Mouse (Mus musculus) spleen, postnatal 4 days (tissue): ENCODE results near the gene Cnot11.

Experiments
- DNase-seq, 2 experiments: peaks; one replicate each; pipeline ENCODE4 v3.0.0; 2022; ENCODE audit warnings: low spot score in 2 of 2

The Cnot11 gene

DNA sequence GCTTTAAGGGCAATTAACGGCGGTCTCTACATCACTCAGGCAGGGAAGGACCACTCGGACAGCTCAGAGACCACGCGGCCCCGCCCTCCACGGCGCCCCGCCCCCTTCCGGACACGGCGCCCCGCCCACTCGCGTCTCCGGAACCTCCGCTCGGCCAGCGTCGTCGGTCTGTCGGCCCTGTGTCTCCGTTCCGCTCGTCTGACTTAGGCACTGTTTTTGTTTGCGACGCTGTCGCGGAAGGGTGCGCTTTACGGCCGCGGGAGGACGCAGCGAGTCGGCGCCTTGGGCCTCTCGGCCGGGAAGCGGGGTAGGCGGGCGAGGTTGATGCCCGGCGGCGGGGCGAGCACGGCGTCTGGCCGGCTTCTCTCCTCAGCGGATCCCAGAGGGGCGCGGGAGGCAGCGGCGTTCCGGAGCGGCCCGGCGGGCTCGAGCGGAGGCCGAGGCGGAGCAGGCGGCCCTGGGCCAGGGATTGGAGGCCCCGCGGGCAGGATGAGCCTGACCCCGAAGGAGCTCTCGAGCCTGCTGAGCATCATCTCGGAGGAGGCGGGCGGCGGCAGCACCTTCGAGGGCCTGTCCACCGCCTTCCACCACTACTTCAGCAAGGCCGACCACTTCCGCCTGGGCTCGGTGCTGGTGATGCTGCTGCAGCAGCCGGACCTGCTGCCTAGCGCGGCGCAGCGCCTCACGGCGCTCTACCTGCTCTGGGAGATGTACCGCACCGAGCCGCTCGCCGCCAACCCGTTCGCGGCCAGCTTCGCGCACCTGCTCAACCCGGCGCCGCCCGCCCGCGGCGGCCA, 921 bp downstream of the Cnot11 start:
- peak; percentile 97 to 99 for DNase-seq

DNA sequence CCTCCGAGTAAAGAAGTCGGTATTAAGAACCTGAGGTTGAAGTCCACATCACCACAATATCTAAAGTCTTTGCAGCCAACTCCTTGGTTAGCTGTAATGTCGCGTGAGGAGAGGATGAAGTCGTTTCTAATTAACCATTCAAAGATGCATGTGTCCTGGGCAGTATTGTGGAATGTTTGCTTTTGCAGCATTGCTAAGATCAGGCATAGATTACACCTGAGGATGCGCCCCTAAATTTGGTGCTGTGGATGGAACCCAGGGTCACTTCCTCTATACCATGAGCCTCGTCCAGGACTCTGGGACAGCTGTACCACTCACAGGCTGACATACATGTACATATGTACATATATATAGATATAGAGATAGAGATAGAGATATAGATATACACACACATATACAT, 1.9 kb downstream of the Cnot11 start:
- no peak for DNase-seq

DNA sequence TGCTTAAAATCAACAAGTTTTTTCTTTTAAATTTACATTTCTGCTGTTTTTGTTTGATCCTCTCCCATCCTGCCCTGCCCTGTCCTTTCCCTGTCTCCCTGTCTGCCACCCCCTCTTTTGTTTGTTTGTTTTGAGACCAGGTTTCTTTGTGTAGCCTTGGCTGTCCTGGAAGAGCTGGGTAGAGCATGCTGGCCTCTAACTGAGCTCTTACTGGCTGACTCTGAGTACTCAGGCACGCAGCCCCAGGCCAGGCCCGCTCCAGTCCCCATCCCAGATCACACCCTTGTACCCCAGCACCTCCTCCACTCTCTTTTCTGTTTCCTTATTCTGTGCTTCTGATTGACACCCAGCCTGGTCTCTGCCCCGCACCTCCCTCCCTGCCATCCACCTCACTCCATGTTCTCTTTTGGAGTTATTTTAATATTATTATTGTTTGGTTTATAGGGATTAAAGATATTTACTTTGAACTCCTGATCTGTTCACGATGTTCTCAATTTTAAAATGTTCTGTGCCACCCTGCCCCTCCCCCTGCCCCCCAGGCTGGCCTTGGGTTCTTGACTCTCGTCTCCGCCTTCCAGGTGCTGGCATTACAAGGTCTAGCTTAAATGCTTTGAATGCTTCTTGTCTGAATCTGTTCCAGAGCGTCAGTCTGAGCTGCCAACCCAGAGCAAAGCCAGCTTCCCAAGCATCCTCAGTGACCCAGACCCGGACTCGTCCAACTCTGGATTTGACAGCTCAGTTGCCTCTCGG, 3.0 kb downstream of the Cnot11 start:
- DNase-seq, result no peak

DNA sequence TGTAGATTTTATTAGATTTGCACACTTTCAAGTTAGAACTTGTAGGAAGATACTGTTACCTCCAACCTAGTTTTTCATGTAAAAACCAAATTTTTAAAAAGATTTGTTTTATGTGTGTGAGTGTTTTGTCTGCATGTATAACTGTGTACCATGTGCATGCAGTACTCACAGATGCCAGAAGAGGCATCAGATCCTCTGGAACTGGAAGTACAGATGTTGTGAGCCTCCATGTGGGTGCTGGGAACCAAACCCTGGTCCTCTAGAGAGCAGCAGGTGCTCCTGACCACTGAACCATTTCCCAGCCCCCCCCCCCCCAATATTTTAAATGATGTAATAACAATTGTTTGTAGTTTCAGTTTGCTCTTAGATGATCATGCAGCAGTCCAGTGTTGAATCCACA, 5.8 kb downstream of the Cnot11 start:
- DNase-seq, result no peak

DNA sequence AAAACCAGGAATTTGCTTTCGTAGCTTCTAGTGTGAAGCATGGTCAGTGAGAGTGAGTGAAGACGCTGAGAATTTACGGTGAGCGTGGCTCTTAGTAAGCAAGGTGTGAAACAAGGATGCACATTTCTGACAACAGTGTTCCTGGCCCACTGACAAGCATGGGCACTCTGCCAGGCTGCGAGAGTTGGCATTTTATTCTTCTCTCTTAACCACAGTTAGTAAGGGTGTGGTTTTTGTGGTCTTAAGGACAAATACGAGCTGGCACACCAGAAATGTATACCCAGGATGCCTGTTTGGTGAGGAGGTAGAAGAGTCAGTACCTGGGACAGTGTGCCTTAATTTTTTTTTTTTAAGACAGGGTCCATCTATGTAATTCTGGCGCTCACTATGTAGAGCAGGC, 10.8 kb downstream of the Cnot11 start:
- DNase-seq, result peak in 1 of 2 experiments; percentile 31

DNA sequence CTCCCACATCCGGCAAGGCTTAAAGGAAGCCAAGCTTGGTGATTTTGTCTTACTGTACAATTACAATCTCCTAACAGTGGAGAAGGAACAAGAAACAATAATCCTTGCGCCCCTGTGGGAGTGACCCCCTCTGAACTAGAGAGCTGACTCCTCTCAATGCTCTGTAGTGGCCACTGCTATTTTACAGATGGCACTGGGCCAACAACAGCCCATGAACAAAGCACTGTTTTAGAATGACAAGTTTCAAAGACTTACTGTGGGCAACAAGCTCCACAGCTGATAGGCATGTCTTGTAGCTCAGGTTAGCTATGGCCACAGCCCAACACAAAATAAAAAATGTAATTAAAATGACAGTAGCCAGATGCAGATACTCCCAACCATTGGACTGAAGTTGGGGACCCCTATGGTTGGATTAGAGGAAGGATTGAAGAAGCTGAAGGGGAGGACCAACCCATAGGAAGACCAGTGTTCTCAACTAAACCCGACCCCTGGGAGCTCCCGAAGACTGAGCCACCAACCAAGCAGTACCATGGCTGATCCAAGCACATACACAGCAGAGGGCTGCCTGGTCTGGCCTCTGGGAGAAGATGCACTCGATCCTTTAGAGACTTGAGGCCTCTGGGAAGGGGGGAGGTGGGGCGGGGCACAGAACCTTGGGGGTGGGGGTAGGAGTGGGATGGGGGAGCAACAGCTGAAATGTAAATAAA, 11.5 kb downstream of the Cnot11 start:
- DNase-seq, result no peak

DNA sequence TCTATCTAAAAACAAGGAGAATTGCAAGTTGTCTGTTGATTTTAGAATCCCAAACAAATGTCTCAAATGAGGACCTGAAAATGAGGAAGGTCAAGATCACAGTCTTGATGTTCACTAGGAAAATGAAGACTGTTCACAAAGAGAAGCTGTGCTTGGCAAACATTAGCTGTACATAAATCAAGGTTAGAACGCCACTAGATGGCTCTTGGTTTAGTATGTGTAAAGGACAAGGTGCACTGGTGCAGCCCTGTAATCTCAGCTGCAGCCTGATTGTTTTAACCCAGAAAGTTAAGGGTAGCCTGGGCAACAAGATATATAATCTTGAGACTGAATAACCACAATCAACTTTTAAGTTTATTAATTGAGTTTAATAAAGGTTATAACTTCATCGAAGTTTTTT, 12.4 kb downstream of the Cnot11 start:
- DNase-seq, result no peak

DNA sequence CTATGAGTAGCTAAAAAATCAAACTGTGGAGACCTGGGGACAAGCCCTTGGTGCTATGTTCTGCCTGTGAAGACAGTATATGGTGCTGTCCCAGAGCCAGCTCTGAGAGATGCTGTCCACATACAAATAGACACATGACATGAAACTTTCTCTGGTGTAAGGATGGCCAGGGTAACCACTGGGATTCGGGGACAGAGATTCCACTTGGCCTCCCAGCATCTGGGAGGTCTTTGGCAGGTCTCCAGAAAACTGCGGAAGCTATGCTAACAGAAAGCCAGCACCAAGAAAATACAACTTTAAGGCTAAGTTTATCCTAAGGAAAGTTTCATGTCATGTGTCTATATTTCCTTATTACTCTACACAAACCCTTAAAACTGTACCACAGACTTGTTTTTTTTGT, 15.0 kb downstream of the Cnot11 start:
- no peak for DNase-seq

DNA sequence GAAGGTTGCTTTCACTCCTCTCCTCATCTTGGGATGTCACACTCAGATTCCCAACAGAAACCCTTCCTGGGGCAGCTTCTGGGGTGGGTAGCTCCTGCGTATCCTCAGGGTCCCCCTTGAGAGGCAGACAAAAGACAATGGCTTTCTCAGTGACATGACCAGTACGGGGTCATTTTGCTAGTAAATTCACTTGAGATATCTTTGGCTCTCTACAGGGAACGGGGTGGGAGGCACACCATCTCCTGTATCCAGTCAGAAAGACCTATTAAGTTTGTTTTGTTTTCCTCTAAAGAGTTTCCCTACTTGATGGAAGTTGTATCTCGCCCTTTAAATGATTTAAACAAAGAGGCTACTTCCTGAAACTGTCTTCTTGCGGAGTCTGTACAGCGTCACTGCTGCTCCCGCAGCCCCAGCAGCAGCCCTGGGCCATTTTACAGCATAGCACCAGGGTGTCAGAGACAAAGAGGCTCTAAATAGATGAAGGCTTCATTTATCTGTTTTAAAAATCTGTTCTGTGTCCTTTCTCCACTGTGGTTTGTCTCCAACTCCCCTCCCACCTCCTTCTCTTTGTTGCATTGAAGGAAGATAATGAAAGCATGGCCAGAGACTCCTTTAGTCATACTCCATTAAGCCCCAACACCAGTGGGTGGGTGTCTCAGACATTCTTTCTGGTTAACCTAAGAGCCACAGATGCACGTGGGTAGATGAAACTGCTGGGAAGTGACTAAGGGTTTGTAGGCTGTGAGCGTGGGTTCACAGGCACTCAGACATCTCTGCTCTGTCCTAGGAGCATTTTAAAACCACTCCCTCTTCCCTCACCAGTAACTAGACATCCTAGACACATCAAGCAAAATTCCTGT, 21.0 kb downstream of the Cnot11 start:
- DNase-seq, result no peak

DNA sequence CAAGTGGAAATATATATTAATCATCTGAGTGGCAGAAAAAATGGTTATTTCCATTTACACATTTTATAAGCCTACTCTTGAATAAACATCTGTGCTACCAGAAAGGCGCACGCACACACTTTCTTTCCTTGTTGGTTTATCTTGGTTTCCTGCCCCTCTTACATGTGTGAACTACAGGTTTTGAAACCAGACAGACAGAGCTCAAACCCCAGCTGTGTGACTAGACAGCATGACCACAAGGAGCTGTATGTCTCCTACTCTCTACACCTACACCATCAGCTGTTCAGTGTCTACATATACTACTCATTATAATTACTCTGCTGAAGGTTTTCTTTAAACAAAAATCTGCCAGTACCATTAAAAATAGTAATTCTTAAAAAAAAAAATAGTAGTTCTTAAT, 24.2 kb downstream of the Cnot11 start:
- no peak for DNase-seq

DNA sequence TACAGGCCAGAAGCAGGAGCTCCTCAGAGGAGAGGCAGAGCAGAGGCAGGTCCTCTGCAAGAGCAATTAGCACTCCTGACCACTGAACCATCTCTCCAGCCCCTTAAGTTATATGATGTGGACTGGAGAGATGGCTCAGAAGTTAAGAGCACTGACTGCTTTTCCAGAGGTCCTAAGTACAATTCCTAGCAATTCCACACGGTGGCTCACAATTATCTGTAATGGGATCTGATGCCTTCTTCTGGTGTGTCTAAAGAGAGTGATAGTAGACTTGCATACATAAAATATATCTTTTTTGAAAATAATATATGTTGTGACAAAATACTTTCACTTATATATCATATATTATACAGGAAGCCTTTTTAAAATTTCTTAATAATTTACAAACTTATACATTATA, 27.1 kb downstream of the Cnot11 start:
- DNase-seq, result no peak

DNA sequence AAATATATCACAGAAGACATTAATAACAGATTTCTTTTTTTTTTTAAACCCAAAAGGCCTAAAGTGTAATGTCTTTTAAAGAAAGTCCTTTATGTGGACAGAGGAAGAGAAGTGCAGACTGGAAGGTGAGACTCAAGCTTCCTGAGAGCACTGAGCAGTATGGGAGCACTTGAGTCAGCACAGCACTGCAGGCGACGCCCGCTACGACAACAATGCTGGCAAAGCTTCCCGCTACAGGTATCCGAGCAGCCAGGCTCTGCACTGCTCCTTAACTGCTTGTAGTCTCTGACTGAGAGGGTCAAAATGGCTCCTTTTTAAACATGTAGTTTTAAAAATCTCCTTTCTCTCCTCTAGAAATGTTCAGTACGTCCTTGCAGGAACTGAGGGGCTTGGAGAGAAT, 28.4 kb downstream of the Cnot11 start:
- DNase-seq, result no peak

DNA sequence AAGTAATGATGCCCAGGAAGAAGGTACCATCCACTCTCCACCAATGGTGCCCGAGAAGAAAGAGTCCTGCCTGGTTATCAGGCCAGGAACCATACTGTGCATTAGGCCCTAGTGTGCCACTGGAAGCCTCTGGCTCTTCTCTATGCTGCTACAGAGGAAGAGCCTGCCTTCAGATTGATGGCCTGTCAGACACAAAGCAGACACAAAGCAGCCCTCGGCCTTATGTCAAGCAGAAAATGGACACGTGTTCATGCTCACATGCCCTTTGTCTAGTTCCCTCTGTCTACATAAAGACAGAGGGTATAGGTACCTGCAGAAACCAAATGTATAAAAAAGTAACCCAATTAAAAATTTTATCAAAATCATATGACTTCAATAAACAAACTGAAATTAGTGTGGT, 29.8 kb downstream of the Cnot11 start:
- no peak for DNase-seq

DNA sequence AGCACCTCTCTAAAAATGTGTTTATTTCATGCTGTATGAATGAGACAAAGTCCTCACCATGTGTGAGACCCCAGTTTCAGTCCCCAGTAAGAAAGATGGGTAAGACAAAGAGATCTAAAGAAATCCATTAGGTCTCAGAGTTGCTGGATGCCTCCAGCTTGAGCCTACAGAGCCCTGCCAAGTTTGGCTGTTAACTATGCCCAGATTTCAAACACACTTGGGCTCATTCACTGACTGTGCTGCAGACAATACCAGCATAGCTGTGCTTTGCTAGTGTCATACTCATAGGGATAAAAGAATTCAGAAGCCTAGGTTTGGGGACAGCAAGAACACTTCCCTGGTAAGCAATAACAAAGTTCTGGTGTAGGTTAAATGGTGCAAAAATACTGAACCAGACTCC, 33.3 kb downstream of the Cnot11 start:
- no peak for DNase-seq

DNA sequence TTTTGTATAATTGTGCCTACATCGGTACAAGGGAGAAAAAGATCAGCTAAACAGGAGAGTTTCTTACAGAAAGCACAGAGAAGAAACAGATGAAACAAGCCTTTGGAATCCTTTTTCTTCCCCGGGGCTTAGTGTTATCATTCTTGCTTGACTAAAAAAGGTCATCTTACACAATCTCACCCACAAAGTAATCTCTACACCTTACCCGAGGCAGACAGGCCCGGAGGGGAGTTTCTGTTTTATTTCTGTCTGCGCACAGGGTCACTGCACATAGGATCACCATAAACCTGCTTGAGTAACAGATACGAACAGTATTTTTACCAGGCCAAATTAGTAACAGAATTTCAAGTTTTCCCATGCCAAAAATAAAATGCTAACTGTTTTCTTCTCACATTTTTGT, 36.9 kb downstream of the Cnot11 start:
- DNase-seq, result no peak

DNA sequence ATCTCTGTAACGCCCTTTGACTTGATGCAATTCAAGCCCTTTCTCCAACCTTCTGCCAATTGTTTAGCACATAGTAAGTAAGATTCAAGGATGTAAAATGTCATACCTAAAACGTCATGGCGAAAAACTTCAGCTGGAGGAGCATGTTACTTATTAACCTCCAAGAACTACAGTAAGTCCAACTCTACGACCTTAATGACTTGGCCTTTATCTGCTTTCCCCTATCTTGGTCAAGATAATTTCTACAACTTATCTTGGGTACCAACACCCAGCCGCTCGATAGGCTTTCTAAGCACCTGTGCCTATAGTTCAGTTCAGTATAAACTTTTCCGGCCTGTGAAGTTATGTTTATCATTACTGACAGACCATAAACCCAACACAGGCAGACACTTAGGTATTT, 39.1 kb downstream of the Cnot11 start:
- no peak for DNase-seq

DNA sequence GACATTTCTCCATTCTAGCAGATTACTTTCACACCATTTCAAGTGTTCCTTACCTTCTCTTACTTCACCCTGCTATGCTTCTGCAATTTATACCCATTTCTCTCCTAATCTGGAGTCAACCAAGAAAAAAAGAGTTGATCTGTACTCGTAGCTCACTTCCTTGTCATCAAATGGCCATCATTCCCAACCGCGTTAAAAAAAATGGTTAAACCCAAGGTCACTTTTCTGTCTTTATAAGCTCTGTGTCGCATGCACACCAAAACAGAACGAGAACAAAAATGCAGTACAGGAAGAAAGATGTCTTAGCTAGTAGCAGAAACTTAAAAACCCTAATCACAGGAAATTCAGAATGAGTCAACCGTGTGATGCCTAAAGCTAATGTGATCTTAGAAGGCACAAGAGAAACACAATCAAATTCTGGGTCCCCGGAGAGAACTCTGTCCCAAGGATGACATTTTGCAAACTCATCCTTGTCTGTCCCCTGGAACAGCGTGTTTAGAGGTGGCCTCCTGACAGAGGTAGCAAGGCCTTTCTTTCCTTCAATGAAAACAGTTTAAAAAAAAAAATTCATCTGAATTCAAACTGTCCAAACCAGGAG, 41.1 kb downstream of the Cnot11 start:
- no peak for DNase-seq

DNA sequence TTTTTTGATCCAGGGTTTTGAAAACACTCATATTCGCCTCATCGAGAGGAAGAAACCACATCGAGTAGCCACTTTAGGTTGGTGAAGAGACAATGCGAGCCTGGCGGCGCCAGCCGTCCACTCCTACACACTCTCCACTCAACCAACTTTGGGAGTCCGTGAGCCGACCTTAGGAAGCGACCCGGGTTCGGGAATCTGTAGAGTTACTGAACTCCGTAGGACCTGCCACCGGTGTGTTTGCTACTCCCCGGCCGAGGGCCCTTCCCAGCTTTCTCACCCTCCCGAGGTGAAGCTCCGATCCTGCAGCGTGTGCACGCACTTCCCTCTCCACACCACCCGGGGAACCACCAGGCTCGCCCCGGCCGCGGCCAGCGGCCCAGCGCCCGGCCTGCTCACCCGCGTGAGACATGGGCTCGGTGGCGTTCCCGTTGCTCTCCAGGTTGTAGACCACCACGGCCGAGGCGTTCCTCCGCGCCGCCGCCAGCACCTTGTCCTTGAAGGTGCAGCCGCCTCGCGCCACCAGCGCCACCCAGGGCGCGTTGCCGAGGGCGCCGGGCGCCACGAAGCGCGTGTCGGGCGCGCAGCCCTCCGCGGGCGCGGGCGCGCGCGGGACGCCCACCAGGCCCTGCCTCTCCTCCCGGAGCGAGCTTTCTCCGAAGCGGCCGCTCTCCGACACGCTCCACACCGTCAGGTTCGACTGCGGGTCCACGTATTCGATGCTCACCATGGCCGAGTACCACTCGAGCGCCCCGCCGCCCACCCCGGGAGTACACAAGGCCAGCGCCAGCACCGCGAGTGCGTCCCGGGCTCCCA, 41.8 kb downstream of the Cnot11 start:
- DNase-seq, result peak; percentile 51 to 81

DNA sequence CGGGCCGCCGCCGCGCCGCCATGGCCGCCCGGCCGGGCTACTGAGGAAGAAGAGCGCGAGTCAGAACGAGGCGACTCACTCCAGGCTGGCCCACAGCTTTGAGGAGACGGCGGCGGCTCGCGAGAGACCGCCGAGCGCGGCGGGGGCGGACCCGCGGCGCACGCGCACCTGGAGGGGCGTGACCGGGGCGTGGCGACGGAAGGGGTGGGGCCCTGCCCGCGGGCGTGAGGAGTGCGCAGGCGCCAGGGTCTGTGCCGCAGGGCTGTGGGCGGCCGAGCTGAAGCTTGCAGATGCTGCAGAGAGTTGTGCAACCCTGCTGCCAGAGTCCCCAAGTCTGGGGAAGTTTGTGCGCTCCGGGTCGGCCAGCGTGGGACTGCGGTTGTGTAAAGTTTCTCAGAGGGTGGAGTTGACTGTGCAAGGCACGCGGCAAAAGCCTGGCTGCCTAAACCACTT, 42.5 kb downstream of the Cnot11 start, which contains the start of gene Rnf149:
Gene Rnf149, minus strand, starts transcription at position 153 of the 453 bp plus-strand sequence.
- peak; percentile 96 to 99 for DNase-seq

DNA sequence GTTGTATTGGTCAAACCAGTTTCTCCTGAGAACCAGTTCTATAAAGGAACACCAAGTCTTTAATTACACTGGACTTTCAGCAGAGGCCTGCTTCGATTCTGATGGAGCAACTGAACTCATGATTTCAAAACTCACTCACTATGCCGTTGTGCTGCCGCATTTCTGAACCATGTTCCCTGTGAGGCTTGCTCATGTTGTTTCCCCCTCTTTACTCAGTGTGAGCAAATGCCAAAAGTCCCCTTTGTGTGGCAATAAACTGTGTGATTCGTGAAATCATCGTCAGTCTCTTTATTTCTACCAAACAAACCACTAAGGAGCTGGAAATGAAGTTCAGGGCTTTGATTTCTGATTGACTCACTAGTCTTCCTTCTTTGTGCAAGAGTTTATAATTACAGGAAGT, 43.7 kb downstream of the Cnot11 start:
- DNase-seq, result no peak
